Mouse (Mus musculus): ENCODE measurements around the gene Zdhhc18. TPM values are rescaled to one million over a fixed set of nuclear protein-coding genes. Genes with fewer than 3 reads are reported as not detected.

The Zdhhc18 gene
- polyA plus RNA-seq, 1 experiment from 2014 or later: 3.8 TPM

DNA sequence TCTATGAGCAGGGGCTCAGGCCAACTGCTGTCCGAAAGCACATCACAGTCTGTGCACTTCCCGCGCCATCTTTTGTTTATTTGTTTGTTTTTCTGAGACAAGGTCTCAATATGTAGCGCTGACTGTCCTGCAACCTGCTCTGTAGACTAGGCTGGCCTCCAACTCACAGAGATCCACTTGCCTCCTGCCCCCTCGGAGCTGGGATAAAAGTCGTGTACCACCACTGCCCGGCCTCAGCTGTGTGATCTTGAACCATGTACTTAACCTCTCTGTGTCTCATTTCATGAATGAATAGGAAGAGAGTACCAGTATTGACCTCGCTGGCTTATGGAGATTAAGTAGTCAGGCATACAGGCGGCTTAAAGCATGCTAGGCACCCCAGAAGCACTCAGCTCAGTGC is 23.3 kb downstream of the Zdhhc18 start:
- Histone ChIP-seq H3K36me3 (peaks cover 32% of the 10 kb centered on the region), H3K4me1 (peaks cover 59% of the 10 kb centered on the region), H3K27ac (peak overlapping the region; percentile 87), H3K9me3 (replicated peaks) (no peaks in the 10 kb centered on the region), H3K4me3 (replicated peaks) (no peak overlapping the region), H3K27me3 (no peaks in the 10 kb centered on the region), H3K4me2 (no peak overlapping the region), H3K9ac (no peak overlapping the region)
- 73% methylated on average over 9 of the region's 9 CpGs for WGBS
- no peak for ATAC-seq (replicated peaks; ENCODE audit: low FRiP score)

DNA sequence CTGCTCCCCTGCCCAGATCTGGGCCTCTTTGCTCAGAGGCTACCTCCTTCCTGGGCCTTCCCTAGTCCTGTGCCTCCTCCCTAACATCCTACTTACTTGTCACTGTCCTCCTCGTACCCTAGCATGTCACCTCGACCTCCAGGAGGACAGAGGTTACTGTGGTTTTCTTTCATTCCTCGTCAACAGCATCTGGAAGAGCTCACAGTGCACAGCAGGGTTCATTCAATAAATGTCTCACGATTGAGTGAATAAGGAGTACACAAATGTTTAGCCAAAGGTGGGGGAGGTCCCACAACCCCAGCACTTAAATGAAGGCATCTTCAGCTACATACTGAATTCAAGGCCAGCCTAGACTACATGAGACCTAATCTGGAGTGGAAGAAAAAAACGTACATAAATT is 23.7 kb downstream of the Zdhhc18 start:
- Histone ChIP-seq H3K27ac (peak overlapping the region; percentile 87), H3K4me3 (replicated peaks) (no peak overlapping the region), H3K4me2 (no peak overlapping the region; the same call in 1 of the 2 replicates), H3K4me1 (peaks cover 55% of the 10 kb centered on the region), H3K9me3 (replicated peaks) (no peaks in the 10 kb centered on the region), H3K36me3 (peaks cover 32% of the 10 kb centered on the region), H3K9ac (no peak overlapping the region), H3K27me3 (no peaks in the 10 kb centered on the region)
- ATAC-seq (replicated peaks; ENCODE audit: low FRiP score): no peak
- WGBS: 27% methylated on average over 5 of the region's 5 CpGs

DNA sequence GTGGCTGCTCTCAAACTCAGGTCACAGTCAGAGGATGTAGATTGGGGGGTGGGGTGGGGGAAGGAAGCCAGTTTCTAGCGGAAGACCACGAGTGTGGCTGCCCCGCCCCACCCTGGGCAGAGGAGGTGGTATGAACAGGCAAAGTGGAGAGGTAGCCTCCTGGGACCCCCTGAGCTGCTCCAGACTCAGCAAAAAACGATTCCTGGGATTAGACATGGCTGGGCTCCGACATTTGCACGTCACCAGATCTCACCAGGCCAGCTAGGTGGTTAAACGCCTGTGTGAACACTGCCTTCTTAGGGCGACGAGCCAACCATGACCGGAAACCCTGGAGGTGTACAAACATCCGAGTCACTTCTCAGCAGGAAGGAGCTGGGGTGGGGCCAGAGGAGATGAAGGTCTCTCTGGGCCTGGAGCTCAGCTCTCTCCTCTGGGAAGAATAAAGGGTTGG is 24.3 kb downstream of the Zdhhc18 start:
- Histone ChIP-seq H3K27me3 (no peaks in the 10 kb centered on the region), H3K4me2 (peak overlapping the region; percentile 42), H3K27ac (peak overlapping the region; percentile 87), H3K9me3 (replicated peaks) (no peaks in the 10 kb centered on the region), H3K36me3 (peaks cover 34% of the 10 kb centered on the region), H3K4me3 (replicated peaks) (no peak overlapping the region), H3K4me1 (peaks cover 49% of the 10 kb centered on the region), H3K9ac (no peak overlapping the region)
- ATAC-seq (replicated peaks; ENCODE audit: low FRiP score): peak; percentile 76
- 35% methylated on average over 11 of the region's 11 CpGs for WGBS

DNA sequence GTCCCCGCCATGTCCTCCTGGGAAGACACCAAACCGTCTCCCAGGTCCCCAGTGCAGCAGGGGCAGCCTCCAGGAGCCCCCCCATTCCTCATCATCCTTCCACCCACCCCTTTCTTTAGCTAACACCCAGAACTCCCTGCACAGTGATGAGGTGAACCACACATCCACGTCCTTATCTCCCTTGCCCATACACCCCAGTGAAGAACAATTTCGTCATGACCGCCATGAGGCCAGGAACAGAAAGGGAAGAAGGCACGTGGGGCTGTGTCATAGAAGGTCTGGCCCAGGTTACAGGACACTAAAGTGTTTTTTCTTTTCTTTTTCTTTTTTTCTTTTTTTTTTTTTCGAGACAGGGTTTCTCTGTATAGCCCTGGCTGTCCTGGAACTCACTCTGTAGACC is 25.1 kb downstream of the Zdhhc18 start:
- H3K27ac ChIP-seq: peak overlapping the region; percentile 87

DNA sequence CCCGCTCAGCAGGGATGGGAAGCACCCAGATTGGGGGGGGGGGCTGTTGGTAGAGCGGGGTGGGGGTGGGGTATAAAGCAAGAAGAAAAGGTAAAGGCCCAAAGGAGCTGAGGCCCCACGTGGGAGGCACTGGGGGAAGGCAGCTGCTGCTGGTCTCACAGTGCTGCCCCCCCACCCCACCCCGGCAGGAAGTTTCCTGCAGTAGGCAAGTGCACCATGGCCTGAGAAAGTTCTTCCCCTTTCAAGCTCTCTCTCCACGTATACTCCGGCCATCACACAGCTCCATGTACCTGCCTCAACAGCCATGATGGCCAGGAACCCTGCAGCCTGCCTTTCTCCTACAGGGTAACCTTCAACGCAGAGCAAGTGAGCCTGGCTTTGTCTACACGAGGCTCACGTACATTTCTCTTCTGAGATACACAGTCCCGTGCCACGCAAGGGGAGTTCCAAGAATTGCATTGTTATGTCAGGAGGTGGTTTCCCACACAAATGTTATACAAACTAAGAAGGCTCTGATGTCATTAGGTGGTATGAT is 27.7 kb downstream of the Zdhhc18 start:
- H3K4me1 ChIP-seq: peaks cover 26% of the 10 kb centered on the region
- H3K9me3 ChIP-seq (replicated peaks): no peaks in the 10 kb centered on the region
- H3K9ac ChIP-seq: no peak overlapping the region
- no peaks in the 10 kb centered on the region for H3K27me3 ChIP-seq
- H3K27ac ChIP-seq: no peak overlapping the region
- no peak for ATAC-seq (replicated peaks; ENCODE audit: low FRiP score)
- H3K36me3 ChIP-seq: peaks cover 44% of the 10 kb centered on the region
- WGBS: 79% methylated on average over 11 of the region's 11 CpGs
- H3K4me3 ChIP-seq (replicated peaks): no peak overlapping the region
- H3K4me2 ChIP-seq: no peak overlapping the region

More for the DNA sequence above, 25.1 kb downstream of the Zdhhc18 start:
- H3K36me3 ChIP-seq: peaks cover 40% of the 10 kb centered on the region
- 89% methylated on average over 7 of the region's 7 CpGs for WGBS
- no peaks in the 10 kb centered on the region for H3K27me3 ChIP-seq
- H3K4me2 ChIP-seq: no peak overlapping the region
- H3K4me1 ChIP-seq: peaks cover 43% of the 10 kb centered on the region
- no peak overlapping the region for H3K9ac ChIP-seq
- no peak overlapping the region for H3K4me3 ChIP-seq (replicated peaks)
- H3K9me3 ChIP-seq (replicated peaks): no peaks in the 10 kb centered on the region
- no peak for ATAC-seq (replicated peaks; ENCODE audit: low FRiP score)

DNA sequence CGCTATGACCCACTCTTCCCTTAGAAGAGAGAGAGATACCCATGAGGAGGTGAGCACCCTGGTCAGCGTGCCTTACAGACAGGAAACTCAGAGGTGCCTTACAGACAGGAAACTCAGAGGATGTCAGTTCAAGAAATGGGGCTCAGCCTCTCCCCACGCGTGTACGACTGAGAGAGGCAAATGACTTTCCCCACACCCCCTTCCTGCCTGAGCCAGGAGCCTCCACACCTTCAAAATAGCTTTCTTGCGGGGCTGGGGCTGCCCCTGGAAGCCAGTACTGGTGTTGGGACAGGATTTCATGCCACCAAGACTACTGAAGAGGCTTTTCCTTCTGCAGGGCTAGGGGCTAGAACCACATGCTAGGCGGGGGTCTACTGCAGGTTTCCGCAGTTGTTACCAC is 29.3 kb downstream of the Zdhhc18 start:
- Histone ChIP-seq H3K36me3 (peaks cover 35% of the 10 kb centered on the region), H3K9me3 (replicated peaks) (no peaks in the 10 kb centered on the region), H3K27me3 (no peaks in the 10 kb centered on the region), H3K4me1 (peaks cover 15% of the 10 kb centered on the region), H3K27ac (no peak overlapping the region), H3K9ac (no peak overlapping the region), H3K4me3 (replicated peaks) (no peak overlapping the region), H3K4me2 (no peak overlapping the region)
- no peak for ATAC-seq (replicated peaks; ENCODE audit: low FRiP score)
- WGBS: 79% methylated on average over 8 of the region's 8 CpGs

DNA sequence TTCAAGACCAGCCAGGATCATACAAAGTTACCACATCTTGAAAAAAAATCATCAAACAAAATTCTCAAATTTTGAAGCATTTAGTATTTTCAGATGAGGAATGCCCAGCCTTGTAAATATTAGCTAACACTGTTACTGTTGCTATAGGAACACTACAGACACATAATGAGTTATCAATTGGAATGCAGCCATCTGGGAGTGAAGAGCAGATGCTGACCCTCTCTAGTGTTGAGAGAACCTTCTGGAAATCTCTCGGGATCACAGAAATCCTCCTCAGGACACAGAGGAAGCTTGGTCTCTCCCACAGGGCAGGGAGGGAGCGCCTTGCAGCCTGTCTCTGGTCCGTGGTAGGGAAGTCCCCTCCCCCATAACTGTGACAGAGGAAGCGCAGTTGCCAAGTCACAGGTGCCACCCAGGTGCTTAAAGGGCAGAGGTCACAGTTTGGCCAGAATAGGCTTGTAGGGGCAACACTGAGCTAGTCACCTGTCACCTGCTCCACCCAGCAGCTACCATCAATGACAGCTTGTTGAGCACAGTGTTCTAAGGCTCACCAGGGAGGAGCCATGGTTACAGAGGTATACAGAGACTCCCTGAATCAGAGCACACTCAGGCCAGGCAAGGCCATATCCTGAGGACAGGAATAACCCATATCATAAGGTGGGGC is 30.3 kb downstream of the Zdhhc18 start:
- no peak overlapping the region for H3K4me3 ChIP-seq (replicated peaks)
- H3K4me1 ChIP-seq: peaks cover 5% of the 10 kb centered on the region; the same call in 1 of the 2 replicates
- 73% methylated on average over 4 of the region's 4 CpGs for WGBS
- peaks cover 37% of the 10 kb centered on the region for H3K36me3 ChIP-seq
- no peak overlapping the region for H3K27ac ChIP-seq
- no peak overlapping the region for H3K9ac ChIP-seq
- H3K4me2 ChIP-seq: no peak overlapping the region
- no peak for ATAC-seq (replicated peaks; ENCODE audit: low FRiP score)
- no peaks in the 10 kb centered on the region for H3K9me3 ChIP-seq (replicated peaks)
- H3K27me3 ChIP-seq: no peaks in the 10 kb centered on the region

DNA sequence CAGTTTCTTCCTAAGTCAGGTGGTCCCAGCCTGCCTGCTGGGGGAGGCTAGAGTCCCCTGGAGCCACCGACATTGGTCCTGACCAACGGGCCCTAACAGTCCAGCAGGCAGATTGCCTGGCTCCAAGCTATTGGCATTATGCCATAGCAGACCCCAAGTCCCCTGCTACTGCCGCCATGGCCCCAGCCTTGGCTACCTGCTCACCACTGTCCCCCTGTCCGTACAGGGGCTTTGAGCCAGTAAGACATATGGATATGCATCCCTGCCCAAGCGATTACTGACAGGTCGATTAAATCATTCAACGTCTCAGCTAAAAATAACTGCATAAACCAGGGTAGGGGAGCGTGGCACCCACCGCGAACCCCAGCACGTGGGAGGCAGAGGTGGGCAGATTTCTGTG is 32.0 kb downstream of the Zdhhc18 start:
- Histone ChIP-seq H3K27ac (no peak overlapping the region), H3K9me3 (replicated peaks) (no peaks in the 10 kb centered on the region), H3K36me3 (peaks cover 41% of the 10 kb centered on the region), H3K27me3 (no peaks in the 10 kb centered on the region), H3K9ac (no peak overlapping the region), H3K4me2 (no peak overlapping the region), H3K4me1 (peaks cover 3% of the 10 kb centered on the region; the same call in 1 of the 2 replicates), H3K4me3 (replicated peaks) (no peak overlapping the region)
- no peak for ATAC-seq (replicated peaks; ENCODE audit: low FRiP score)
- WGBS: 82% methylated on average over 11 of the region's 11 CpGs

DNA sequence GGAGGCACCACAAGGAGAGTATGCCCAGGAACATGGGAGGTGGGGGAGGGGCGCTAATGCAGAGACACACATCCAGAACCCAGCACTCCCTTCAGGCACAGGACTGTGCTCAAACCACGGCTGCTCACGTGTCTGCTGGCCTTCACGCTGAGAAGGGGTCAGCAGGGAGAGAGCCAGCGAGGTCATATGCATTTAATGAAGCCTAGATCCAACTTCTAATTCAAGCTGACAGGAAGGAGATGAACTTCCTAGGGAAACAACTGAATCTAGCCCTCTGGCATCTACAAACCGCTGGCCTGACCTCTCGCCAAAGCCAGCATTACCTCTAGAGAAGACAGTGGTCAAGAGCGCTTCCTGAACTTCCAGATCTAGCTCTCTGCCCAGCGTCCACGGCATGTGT is 34.5 kb downstream of the Zdhhc18 start:
- peaks cover 4% of the 10 kb centered on the region; the same call in 1 of the 2 replicates for H3K9me3 ChIP-seq (replicated peaks)
- H3K4me1 ChIP-seq: peaks cover 3% of the 10 kb centered on the region; the same call in 1 of the 2 replicates
- WGBS: 74% methylated on average over 10 of the region's 10 CpGs
- no peak overlapping the region for H3K4me3 ChIP-seq (replicated peaks)
- H3K27me3 ChIP-seq: no peaks in the 10 kb centered on the region
- H3K9ac ChIP-seq: no peak overlapping the region
- no peak for ATAC-seq (replicated peaks; ENCODE audit: low FRiP score)
- H3K4me2 ChIP-seq: no peak overlapping the region
- H3K27ac ChIP-seq: no peak overlapping the region
- peaks cover 60% of the 10 kb centered on the region for H3K36me3 ChIP-seq

DNA sequence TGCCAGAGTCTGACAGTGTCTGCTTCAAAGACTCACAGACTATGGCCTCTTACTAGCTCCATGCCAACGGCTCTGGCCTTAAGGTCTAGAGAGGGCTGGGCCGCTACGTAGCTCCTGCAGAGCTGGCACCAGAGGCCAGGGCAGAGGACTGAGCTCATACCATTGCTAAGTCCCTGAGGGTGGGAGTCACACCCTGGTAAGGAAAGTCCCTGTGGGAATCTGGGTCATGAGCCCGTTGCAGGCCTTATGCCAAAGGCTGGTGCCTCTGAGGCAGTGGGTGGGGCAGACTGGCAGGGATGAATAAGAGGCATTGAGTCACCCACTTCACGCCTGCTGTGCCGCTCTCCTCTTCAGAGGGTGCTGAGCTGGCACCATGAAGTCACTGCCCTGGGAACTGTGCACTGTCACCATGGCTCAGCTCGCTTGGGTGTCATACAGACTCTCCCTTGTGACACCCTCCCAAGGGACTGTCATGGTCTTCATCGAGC is 35.6 kb downstream of the Zdhhc18 start:
- Histone ChIP-seq H3K36me3 (peaks cover 59% of the 10 kb centered on the region), H3K4me2 (no peak overlapping the region), H3K4me3 (replicated peaks) (no peak overlapping the region), H3K9ac (no peak overlapping the region), H3K27me3 (no peaks in the 10 kb centered on the region), H3K9me3 (replicated peaks) (peaks cover 4% of the 10 kb centered on the region; the same call in 1 of the 2 replicates), H3K4me1 (peaks cover 3% of the 10 kb centered on the region; the same call in 1 of the 2 replicates), H3K27ac (no peak overlapping the region)
- 95% methylated on average over 8 of the region's 8 CpGs for WGBS
- ATAC-seq (replicated peaks; ENCODE audit: low FRiP score): no peak

DNA sequence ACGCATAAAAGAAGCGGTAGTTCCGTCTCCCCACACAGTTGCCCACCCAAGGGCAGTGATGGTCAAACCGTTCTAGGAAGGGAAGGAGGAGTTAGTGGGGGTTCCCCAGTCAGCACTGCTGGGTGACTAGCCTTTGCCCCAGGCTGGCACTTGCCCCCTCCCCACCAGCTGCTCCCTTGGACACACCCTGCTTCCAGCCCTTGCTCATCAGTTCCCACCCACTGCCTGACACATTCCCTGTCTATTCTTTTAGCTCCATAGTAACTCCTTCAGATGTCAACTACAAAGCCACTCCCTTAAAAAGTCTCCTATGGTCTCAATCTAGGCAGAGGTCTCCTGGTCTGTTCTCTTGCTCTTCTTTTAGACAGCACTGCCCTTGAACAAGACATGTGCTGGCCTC is 36.1 kb downstream of the Zdhhc18 start:
- 93% methylated on average over 4 of the region's 4 CpGs for WGBS
- ATAC-seq (replicated peaks; ENCODE audit: low FRiP score): no peak
- H3K4me3 ChIP-seq (replicated peaks): no peak overlapping the region
- H3K36me3 ChIP-seq: peaks cover 61% of the 10 kb centered on the region
- peaks cover 4% of the 10 kb centered on the region; the same call in 1 of the 2 replicates for H3K9me3 ChIP-seq (replicated peaks)
- H3K27ac ChIP-seq: no peak overlapping the region
- H3K4me1 ChIP-seq: peaks cover 3% of the 10 kb centered on the region; the same call in 1 of the 2 replicates
- H3K4me2 ChIP-seq: no peak overlapping the region
- H3K9ac ChIP-seq: no peak overlapping the region
- H3K27me3 ChIP-seq: no peaks in the 10 kb centered on the region

DNA sequence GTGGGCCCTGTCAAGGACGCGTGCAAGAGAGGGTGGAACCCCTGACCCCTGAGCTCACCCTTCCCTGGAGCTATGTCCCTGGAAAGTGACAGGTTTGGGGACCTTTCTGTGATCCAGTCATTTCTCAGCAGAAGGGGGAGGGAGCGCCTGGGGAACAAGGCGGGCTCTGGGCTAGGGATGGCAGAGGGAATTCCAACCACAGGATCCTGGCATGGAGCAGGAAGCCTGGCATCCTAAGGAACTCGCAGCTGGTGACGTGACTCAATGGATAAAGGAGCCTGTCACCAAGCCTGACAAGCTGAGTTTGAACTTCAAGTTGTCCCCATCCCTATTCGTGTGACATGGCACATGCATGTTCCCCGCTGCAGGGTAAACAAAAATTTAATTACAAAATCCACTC is 36.9 kb downstream of the Zdhhc18 start:
- ATAC-seq (replicated peaks; ENCODE audit: low FRiP score): no peak
- Histone ChIP-seq H3K4me2 (no peak overlapping the region), H3K27me3 (no peaks in the 10 kb centered on the region), H3K9ac (no peak overlapping the region), H3K4me3 (replicated peaks) (no peak overlapping the region), H3K36me3 (peaks cover 70% of the 10 kb centered on the region), H3K27ac (no peak overlapping the region), H3K4me1 (peaks cover 3% of the 10 kb centered on the region; the same call in 1 of the 2 replicates), H3K9me3 (replicated peaks) (peaks cover 4% of the 10 kb centered on the region; the same call in 1 of the 2 replicates)
- WGBS: 96% methylated on average over 8 of the region's 8 CpGs
